Mouse (Mus musculus): Measurements from ENCODE around the gene Dyrk1b.
"Not testable (repeated sequence)": the region's sequence is repeated elsewhere in the genome, so short reads cannot be mapped to it uniquely, and the experiment has no call there.

Gene Dyrk1b

DNA sequence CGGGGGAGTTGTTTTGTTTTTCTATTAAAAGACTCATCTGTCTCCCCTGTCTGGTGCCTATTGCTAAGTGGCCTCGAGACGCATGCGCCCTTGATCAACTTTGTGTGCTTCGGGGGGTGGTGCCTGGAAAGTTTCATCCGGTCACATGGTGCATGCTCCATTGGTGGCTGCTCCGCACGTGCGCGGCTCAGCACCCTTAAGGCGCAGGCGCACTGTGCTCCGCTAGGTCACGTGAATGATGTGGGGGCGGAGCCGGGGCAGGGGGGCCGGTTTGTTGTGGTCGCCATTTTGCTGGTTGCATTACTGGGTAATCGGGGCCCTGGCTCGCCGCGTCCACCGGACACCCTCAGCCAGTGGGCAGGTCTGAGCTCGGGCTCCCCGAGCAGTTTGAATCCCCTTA lies at the start of gene Dyrk1b:
Gene Dyrk1b, plus strand, starts transcription at position 242 of the 400 bp plus-strand sequence.
- peak; percentile 98 for DNase-seq (ENCODE audit: low read depth, low spot score)

DNA sequence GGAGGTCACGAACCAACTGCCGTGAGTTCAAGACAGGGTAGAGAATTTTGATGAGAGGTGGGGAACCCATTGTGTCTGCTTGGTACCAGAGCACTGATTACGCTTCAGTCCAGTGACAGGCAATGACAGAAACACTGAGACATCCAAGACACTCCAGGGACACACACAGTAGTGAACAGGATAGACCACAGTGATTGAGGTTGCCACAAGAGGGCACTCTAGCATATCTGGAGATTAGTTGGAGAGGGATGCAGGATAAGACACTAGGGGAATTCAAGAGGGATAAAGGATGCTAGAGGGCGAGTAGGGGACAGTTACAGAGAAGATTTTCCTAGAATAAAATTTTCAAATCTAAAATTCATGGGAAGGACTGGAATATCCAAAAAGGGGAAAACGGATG lies 41.7 kb upstream of the Dyrk1b start:
- DNase-seq (ENCODE audit: low read depth, low spot score): peak; percentile 61

DNA sequence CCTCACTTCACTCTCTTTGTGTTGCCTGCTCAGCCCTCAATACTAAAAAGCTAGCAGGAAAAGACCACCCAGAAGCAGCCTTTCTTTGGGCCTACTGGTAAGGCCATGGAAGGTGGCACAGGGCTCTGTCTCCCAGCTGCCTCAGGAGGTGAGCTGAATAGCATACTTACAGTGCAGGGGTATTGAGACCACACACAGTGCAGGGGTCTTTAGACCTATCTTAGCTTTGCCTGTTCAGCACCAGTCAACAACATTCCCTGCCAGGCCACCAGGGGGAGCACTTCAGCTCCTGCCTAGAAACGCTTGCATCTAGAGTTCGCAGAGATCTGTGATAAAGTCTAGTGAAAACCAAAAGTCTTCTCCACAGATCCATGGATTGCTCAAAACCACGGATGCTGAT lies 31.0 kb upstream of the Dyrk1b start:
- peak; percentile 81 for DNase-seq (ENCODE audit: low read depth, low spot score)

DNA sequence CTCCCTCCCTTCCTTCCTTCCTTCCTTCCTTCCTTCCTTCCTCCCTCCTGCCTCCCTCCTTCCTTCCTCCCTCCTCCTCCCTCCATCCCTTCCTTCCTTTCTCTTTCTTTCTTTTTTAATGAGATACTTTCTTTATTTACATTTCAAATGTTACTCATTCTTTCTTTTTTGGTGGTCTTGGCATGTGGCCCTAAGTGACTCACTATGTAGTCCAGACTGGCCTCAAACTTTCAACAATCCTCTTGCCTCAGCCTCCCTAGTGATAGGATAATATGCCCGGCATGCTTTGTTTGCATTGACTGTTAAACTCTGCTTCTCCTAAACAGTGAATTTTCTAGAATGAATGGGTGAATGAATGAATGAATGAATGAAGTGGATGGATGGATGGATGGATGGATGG lies 29.4 kb upstream of the Dyrk1b start:
- no peak for DNase-seq (ENCODE audit: low read depth, low spot score)

DNA sequence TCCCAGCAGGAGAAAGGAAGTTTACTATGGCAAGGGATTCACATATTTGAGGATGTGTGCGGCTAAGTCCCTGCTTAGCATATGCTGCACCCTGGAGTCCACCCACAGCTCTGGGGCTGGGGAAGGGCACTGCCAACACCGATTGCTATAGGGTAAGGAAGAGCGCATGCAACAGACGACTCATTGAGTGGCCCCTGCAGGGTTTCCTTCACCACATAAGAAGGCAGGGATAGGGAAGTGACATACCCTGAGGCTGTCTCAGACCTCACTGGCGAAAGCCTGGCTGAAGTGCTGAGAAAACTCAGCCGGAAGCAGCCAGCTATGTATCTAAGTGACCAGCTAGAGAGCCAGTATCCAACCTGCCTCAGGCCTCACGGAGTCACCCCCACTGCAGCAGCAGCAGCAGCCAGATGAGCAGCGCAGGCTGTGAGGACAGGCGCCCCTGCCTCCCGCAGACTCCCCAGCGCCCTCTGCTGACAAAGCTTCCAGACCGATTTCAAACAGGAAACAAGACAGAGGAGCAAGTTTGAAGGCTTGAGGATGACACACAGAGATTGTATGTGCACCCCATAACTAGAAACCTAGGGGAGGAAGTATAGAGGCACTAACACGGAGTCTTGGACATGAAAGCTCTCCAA lies 27.6 kb upstream of the Dyrk1b start:
- DNase-seq (ENCODE audit: low read depth, low spot score): peak; percentile 51

DNA sequence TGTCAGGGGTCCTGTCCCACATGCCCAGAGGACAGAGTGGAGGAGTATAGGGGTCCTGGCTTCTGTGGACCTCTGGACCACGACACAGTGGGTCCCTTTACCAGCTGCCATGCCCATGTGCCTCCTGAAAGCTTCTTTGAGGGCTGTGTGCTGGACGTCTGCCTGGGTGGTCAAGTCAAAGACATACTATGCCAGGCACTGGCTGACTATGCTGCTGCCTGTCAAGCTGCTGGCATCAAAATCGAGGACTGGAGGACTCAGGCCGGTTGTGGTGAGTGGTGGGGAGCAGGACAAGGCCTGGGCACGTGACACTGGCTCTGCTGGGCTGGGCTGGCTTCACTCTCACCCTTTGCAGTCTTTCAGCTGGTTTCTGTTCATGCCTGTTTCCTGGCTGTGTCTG lies 25.7 kb upstream of the Dyrk1b start:
- DNase-seq (ENCODE audit: low read depth, low spot score): not testable (repeated sequence)

DNA sequence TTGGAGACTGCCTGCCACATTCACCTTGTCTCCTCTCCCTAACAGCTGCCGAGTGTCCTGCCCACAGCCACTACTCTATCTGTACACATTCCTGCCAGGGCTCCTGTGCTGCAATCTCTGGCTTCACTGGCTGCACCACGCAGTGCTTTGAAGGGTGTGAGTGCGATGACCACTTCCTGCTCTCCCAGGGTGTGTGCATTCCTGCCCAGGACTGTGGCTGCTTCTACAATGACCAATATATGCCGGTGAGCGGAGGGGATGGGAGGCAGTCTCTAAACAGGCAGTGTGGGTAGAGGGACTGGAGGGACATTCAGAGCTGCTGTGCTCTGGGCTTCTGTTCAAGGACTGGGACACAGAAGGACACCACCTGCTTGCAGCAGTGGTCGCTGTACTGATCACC lies 20.0 kb upstream of the Dyrk1b start:
- no peak for DNase-seq (ENCODE audit: low read depth, low spot score)

DNA sequence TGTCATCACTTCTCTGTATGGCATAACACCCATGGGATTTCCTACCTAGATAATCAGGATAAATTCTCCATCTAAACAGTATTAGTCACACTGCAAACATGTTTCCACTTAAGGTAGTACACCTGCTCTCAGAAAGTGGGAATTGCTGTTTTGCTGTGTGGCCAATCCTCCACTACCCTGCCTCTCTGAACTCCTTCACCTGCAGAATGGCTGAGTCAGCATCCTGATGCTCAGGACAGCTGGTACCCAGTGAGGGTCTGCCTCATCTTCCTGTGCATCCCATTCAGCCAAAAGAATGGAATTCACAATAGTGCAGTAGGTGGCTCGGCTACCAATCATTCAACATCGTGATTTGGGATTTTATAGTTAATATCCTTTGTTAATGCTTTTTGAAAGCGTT lies 19.4 kb upstream of the Dyrk1b start:
- no peak for DNase-seq (ENCODE audit: low read depth, low spot score)

DNA sequence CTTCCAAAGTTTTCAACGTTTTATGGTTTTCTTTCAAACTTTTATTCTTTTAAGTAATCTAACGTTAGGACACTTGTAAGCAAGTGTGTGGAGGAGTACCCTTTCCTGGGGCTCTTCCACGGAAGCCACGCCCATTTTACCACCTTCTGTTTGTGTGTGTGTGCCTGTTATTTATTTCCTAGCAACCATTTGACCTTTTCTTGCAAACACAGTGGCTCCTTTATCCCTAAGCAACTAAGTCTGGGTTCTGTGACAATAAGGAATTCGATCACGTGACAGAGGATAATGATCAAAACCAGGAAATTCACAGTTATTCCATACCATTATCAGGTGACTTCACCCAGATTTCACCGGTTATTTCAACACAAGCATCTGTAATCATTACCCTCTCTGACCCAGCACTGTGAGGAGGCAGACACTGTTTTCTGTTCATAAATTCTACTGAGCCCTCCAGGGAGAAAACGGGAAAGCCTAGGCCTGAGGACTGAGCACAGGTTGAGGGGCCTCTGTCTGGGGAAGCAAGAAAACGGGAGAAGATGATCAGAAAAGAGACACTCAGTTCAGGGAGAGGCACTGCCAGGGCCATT lies 18.0 kb upstream of the Dyrk1b start:
- DNase-seq (ENCODE audit: low read depth, low spot score): no peak

DNA sequence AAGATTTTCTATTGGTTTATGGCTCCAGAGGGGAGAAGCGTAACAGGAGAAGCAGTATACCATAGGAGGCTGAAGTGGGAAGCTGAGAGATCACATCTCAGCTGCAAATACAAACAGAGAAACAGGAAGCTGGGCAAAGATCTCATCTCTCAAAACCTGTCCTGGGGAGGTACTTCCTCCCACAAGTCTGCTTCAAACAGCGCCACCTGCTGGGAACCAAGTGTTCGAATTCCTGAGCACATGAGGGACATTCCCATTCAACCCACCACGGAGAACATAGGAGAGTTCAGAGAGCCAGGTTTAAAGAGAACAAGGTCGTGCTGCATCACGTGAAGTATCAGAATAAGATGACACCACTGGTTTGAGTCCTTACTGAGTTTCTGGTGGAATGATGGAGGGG lies 13.9 kb upstream of the Dyrk1b start:
- DNase-seq (ENCODE audit: low read depth, low spot score): no peak

DNA sequence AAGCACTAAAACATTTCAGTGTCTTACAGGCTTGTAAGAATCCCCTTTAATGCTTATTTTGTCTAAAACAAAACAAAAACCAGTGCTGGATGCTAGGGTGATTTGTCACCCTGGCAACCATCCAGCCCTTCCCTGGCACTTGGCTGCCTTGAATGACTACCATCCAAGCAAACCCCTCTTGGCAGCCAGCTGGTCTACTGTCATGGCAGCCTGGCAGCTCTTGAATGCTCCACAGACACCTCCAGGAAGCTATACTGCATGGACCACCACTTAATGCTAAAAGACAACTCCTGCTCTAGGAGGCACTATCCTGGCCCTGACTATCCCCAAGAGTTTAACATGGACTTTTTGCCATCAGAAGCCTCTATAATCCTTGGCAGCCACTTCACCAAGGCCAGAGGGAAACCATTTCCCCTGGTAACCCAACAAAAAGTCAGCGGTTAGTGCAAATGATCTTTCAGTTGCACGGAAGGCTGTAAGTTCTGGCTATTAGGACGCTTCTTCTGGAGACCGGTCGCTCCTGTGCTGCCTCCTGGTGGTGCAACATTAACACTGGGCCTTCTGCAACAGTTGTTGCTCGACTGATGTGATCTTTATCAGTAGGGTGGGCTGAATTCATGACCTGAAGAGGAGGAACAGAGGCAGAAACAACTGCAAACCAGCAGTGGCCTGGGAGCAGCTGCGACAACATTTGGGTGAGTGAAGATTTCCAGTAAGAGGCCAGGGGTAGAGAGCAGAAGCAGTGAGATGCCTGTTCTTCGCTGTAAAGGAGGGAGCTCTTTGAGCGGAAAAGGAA lies 10.8 kb upstream of the Dyrk1b start:
- peak; percentile 76 for DNase-seq (ENCODE audit: low read depth, low spot score)

DNA sequence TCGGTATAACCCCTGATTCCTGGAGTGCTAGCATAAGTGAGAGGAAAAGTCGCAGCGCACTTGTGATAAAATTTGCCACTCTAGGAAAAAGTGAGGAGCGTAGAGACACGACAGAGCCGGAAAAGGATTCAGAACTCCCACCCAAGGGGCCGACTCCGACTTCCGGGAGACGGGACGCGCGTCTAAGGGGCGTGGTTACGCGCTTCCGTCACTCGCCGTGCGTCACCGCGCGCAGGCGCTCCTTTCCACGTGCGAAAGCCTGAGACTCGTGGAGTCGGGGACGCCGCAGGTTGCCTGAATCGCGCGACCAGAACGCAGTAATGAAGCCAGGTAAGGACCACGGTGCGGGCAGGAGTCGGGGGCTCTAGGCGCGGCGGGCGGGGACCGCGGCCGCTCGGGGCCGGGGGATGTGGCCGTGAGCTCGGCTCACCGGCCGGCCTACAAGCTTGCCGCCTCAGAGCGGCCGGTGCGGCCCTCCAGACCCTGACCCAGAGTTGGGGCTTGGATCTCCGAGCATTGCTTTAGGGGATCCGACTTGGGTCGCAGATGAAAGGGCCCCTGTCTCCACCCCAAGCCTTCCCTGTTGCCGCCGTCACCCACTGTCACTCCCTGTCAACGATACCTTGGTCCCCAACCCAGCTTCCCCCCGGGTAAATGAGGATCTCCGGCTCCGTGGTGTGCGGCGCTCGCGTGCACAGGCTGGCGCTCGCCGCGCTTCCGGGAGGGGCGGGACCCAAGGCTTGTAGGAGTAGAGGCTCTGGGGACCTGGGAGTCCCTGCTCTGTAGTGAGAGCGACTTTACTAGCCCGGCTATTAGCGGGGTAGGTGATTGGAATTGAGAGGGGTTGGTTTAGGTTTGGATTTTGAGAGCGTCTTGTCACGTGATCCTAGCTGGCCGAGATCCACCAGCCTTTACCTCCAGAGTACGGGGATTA lies 9.5 kb upstream of the Dyrk1b start, which contains the start of gene Fbl:
Gene Fbl, plus strand, starts transcription at position 222 of the 934 bp plus-strand sequence.
- peak; percentile 95 for DNase-seq (ENCODE audit: low read depth, low spot score)

DNA sequence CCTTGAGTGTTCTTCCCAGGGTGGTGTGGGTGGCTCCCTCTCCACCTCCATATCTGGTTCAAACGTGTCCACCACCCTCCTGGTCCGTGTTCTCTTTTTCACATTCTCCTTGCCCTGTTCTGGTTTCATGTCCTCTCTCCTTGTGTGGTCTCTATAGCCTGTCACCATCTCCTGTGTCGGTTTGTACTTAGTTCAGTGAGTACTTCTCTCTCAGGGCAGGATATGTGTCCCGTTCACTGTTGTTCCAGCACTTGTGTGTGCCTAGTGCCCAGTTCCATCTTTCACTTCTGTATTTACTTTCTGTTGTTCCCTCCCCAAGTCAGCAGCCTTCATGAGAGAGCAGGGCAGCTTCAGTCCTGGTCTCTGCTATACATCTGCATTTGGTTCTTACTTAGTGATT lies 3.9 kb upstream of the Dyrk1b start:
- DNase-seq (ENCODE audit: low read depth, low spot score): no peak

DNA sequence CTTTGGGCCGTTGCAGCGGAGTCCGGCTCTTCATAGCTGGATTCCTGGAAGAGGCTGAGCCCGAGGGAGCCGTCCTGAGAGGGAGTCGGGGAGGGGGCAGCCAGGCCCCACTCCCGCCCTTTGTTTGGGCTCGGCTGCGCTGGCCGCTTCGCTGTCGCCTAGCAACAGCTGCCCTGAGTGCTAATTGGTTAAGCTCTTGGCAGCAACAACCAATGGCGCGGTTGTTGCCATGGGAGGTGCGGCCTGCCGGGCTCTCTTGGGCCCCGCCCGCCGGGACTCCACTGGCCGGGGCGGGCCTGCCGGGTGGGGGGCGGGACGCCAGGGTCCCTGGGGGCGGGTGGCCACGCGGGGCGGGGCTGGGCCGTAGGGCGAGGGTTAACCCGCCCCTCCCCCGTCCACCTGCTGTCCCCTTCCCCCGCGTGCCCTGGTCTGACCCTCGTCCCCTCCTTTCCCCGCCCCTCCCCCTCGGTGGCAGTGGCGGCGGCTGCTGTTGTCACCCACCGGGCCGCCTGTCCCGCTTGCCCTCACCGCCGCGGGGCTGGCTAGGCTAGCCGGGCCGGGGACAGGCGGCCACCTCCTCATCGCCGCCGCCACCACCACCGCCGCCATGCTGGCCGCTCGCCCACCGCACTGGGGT lies 590 bp downstream of the Dyrk1b start:
- peak; percentile 96 for DNase-seq (ENCODE audit: low read depth, low spot score)

DNA sequence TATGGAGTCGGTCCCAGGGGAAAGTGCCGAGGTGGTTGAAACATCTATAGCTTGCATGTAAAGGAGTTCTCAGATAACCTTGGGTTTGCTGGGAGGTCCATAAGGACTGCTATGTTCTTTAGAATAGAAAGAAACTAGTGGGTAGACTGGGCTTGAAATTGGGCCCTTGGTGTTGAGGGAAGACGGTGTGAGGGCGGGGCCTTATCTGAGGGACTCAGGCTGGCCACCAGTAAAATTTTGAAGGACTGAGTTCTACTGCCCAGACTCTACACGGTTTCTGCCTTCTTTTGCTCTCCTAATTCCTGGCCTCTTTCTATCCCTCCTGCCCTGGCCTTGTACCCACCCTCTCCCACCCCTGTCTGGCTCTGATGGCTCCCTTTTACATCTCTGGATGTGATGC lies 1.6 kb downstream of the Dyrk1b start:
- DNase-seq (ENCODE audit: low read depth, low spot score): no peak

DNA sequence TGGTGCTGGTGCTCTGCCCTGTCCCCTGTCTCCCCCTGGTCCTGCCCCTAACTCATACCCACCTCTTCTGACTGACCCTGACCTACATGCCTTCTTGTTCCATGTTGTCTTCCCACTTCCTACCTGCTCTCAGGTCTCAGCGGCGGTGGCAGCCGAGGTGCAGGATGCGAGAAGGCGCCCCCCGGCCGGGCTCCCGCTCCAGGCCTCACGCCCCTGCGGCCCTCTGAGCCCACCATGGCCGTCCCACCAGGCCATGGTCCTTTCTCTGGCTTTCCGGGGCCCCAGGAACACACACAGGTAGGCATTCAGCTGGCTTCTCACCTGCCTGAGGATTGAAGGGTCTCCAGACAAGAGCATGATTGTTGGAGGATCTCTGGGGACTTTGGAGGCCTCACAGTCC lies 2.1 kb downstream of the Dyrk1b start:
- DNase-seq (ENCODE audit: low read depth, low spot score): no peak

DNA sequence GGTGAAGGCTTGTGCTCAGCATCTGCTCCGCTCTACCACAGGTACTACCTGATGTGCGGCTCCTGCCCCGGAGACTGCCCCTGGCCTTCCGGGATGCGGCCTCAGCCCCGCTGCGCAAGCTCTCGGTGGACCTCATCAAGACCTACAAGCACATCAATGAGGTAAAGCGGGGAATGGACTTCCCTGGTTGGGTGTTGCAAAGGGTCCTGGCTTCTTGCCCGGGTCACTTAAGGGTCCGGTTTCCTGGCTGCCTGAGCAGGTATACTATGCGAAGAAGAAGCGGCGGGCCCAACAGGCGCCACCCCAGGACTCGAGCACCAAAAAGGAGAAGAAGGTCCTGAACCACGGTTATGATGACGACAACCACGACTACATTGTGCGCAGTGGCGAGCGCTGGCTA lies 3.1 kb downstream of the Dyrk1b start:
- DNase-seq (ENCODE audit: low read depth, low spot score): no peak

DNA sequence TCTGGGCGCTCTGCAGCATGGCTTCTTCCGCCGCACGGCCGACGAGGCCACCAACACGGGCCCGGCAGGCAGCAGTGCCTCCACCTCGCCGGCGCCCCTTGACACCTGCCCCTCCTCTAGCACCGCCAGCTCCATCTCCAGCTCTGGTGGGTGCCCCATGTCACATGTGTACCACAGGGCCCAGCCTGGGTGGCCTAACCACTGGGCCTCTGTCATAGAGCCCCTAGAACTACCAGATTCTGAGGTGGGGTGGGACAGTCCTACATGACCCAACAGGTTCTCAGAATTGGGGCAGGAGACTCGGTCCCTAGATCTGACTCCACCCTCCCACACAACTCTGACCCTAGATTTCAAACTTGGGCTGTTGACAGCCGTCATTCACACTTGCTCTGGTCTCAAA lies 6.6 kb downstream of the Dyrk1b start:
- no peak for DNase-seq (ENCODE audit: low read depth, low spot score)

DNA sequence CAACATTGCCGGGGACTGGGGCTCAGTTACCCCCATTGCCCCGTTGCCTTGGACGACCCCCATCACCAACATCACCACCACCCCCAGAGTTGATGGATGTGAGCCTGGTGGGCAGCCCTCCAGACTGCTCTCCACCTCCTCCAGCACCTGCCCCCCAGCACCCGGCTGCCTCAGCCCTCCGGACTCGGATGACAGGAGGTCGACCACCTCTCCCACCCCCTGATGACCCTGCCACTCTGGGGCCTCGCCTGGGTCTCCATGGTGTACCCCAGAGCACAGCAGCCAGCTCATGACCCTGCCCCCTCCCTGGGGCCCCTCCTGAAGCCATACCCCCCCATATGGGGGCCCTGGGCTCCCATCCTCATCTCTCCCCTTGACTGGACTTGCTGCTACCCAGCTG lies 7.4 kb downstream of the Dyrk1b start:
- no peak for DNase-seq (ENCODE audit: low read depth, low spot score)

DNA sequence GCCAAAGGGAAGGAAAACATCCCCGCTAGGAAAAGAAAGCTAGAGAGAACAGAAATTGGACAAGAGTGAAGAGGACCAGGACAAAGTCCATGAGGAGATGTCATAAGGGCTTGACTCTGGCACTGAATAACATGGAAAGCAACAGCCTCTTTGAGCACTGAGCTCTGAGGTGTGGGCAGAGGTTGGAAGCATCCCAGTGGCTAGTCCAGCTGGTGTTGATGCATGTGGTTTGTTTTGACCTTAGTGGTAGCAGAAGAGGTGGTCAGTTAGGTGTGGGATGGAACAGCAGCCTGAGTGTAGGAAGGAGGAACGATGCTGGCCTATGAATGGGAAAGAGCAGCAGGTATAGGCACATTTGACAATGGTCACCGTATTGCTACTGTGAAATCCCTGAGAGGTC lies 12.2 kb downstream of the Dyrk1b start:
- no peak for DNase-seq (ENCODE audit: low read depth, low spot score)

DNA sequence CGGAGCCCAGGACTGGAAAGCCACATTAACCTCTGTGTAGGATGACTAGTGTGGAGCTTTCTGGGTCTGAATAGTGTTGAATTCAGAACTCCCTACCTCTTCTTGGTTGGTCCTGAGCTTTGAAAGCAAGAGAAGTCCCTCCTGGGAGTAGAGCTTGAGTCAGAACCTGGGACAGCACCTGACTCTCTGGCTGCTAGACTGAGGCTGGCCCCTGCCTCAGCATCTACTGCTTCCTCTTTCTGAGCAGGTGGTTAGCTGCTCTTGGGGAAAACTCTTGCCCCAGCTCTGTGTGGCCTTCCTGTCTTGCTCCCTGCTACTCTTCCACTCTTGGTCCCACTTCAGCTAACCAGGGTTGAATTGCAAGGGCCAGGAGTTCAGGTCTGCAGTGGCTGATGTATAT lies 12.6 kb downstream of the Dyrk1b start:
- no peak for DNase-seq (ENCODE audit: low read depth, low spot score)

All from mesoderm, embryonic 11.5 days (tissue).